Comparison of ENCODE assay signal across 10 mouse cellular contexts in the genomic region with DNA sequence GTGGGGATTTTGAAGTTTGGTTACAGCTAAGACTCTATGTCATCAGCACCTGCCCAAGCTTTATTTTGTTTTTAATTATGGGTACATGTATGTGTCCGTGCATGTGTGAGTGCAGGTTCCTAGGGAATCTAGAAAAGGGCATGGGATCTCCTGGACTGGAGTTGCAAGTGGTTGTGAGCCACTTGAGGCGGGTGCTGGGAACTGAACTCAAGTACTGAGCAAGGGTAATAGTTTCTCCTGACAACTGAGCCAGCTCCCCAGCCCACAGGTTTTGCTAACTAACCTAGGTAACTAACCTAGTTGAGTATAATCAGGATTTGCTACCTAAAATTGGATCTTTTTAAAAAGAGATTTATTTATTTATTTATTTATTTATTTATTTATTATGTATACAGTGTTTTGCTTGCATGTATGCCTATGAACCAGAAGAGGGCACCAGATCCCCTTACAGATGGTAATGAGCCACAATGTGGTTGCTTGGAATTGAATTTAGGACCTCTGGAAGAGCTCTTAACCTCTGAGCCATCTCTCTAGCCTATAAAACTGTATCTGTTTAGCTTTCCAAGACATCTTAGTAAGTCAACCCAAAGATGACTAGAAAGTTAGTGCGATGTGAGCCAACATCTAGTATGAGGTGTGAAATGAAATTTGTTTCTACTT. TPM values are rescaled to one million over a fixed set of nuclear protein-coding genes. Genes with fewer than 3 reads are reported as not detected.
DNase-seq lines count a peak whose midpoint lies in the region; ATAC-seq and TF ChIP-seq lines count a peak whose summit lies in the region.
"Had no signal": no experiment of that assay in that cellular context is flagged by ENCODE, and none has a peak within 500 bp of the region (broad histone marks: within the 10 kb centered on the region; RNA-seq: fewer than 3 reads in every experiment).

No protein-coding gene starts in this region.

- H3K27me3 ChIP-seq in kidney, adult 2 months (replicated peaks; ENCODE audit: control insufficient read depth, insufficient read depth, low read length) = peaks cover 5% of the 10 kb centered on the region; the same call in 1 of the 2 replicates
- no peaks in the 10 kb centered on the region; the same call in 1 of the 2 replicates for H3K27me3 ChIP-seq in E14TG2a.4 (ENCODE audit: insufficient read depth, low read length)
- no peaks in the 10 kb centered on the region for H3K27me3 ChIP-seq in midbrain, embryonic 13.5 days
- H3K27me3 ChIP-seq: embryonic facial prominence, embryonic 12.5 days had no signal

- peaks cover 6% of the 10 kb centered on the region; the same call in 1 of the 2 replicates for H3K4me1 ChIP-seq in kidney, adult 2 months (ENCODE audit: control insufficient read depth, insufficient read depth, low read length)
- H3K4me1 ChIP-seq in E14TG2a.4 (replicated peaks; ENCODE audit: low read depth, low read length) = peaks cover 35% of the 10 kb centered on the region
- no peaks in the 10 kb centered on the region for H3K4me1 ChIP-seq in midbrain, embryonic 13.5 days (replicated peaks)
- H3K4me1 ChIP-seq: embryonic facial prominence, embryonic 12.5 days had no signal

- no peak overlapping the region for H3K9ac ChIP-seq in midbrain, embryonic 13.5 days (replicated peaks)
- H3K9ac ChIP-seq: embryonic facial prominence, embryonic 12.5 days; liver, embryonic 13.5 days had no signal

- no peak overlapping the region for H3K27ac ChIP-seq in kidney, adult 2 months (ENCODE audit: insufficient read depth, low read depth, low read length)
- no peak overlapping the region for H3K27ac ChIP-seq in midbrain, embryonic 13.5 days
- H3K27ac ChIP-seq: embryonic facial prominence, embryonic 12.5 days; liver, embryonic 13.5 days had no signal

- peak; percentile 84 for ATAC-seq in common myeloid progenitor, adult 5-6 weeks (replicated peaks; ENCODE audit: low read depth, poor library complexity, severe bottlenecking)
- peak; percentile 44 for ATAC-seq in midbrain, embryonic 13.5 days
- no peak for ATAC-seq in erythroid progenitor cell, adult 5-6 weeks (replicated peaks; ENCODE audit: low FRiP score, poor library complexity, severe bottlenecking)

- 73% methylated on average over 3 of the region's 3 CpGs for WGBS in kidney, adult 2 months
- WGBS in midbrain, embryonic 13.5 days = 71% methylated on average over 3 of the region's 3 CpGs

- H3K4me3 ChIP-seq in kidney, adult 2 months (ENCODE audit: insufficient read depth, low read depth, low read length) = no peak overlapping the region
- H3K4me3 ChIP-seq in E14TG2a.4 (replicated peaks; ENCODE audit: low read length) = peak overlapping the region; percentile 20; the same call in 1 of the 2 replicates
- H3K4me3 ChIP-seq in midbrain, embryonic 13.5 days (replicated peaks) = no peak overlapping the region
- H3K4me3 ChIP-seq: embryonic facial prominence, embryonic 12.5 days; liver, embryonic 13.5 days had no signal

- 0 out of 2 replicates have a peak, but pooled peaks have one; percentile 2 for TF ChIP-seq CTCF in kidney, adult 2 months (conservative IDR thresholded peaks at IDR 0.05; ENCODE audit: insufficient read depth, insufficient read length, low read depth, low read length)
- TF ChIP-seq CTCF in E14TG2a.4 (conservative IDR thresholded peaks at IDR 0.05; ENCODE audit: low read length) = peak; percentile 51

- no peak overlapping the region for H3K4me2 ChIP-seq in midbrain, embryonic 13.5 days (replicated peaks)
- H3K4me2 ChIP-seq: embryonic facial prominence, embryonic 12.5 days; liver, embryonic 13.5 days had no signal

- no peaks in the 10 kb centered on the region for H3K9me3 ChIP-seq in E14TG2a.4 (ENCODE audit: low read length)
- no peaks in the 10 kb centered on the region for H3K9me3 ChIP-seq in midbrain, embryonic 13.5 days
- H3K9me3 ChIP-seq: embryonic facial prominence, embryonic 12.5 days; liver, embryonic 13.5 days had no signal

- no peaks in the 10 kb centered on the region for H3K36me3 ChIP-seq in kidney, adult 2 months (ENCODE audit: control insufficient read depth, insufficient read depth, low read length)
- H3K36me3 ChIP-seq in E14TG2a.4 (ENCODE audit: insufficient read depth, low read length) = no peaks in the 10 kb centered on the region
- H3K36me3 ChIP-seq in midbrain, embryonic 13.5 days = no peaks in the 10 kb centered on the region
- H3K36me3 ChIP-seq: embryonic facial prominence, embryonic 12.5 days; liver, embryonic 13.5 days had no signal

- peak; percentile 34 for DNase-seq in kidney, adult 2 months
- no peak for DNase-seq in kidney, adult 18-20 months
- no peak for DNase-seq in adrenal gland, adult 8-10 months
- DNase-seq in frontal cortex, postnatal 36 days (ENCODE audit: low spot score in 2 of 2) = no peak

- no peak for TF ChIP-seq POLR2A in kidney, adult 2 months (IDR thresholded peaks at IDR 0.05; ENCODE audit: low read depth, low read length)

RNA-seq across cellular contexts. Expression of a gene that starts 13.4 kb away (rescaled TPM):
- 58.4 and 60.7 TPM in 2 replicates for polyA plus RNA-seq in kidney, adult 2 months (2012; rRNA removed)
- total RNA-seq in common myeloid progenitor, adult 5-6 weeks (2017) = 85.7 and 91.9 TPM in 2 replicates
- polyA plus RNA-seq in midbrain, embryonic 13.5 days (2015; fragmentation: Nextera tagmentation; extraction: Ambion mirVana) = 77.7 and 85.2 TPM in 2 replicates
- 18.4 and 21.4 TPM in 2 replicates for total RNA-seq in erythroid progenitor cell, adult 5-6 weeks (2015; ENCODE audit: low replicate concordance)
- 30.7 and 35.3 TPM in 2 replicates for total RNA-seq in erythroid progenitor cell, adult 5-6 weeks (2017; ENCODE audit: low replicate concordance)
- total RNA-seq in adrenal gland, adult 8-10 months (2022) = 100 to 1,000 TPM; 121 to 154 (median 133) TPM

RNA-seq across cellular contexts. Expression of a gene that starts 31.2 kb away (rescaled TPM):
- 5.3 and 6.7 TPM in 2 replicates for polyA plus RNA-seq in kidney, adult 2 months (2012; rRNA removed)
- total RNA-seq in common myeloid progenitor, adult 5-6 weeks (2017) = 14.0 and 22.7 TPM in 2 replicates
- polyA plus RNA-seq in midbrain, embryonic 13.5 days (2015; fragmentation: Nextera tagmentation; extraction: Ambion mirVana) = 12.0 and 12.1 TPM in 2 replicates
- total RNA-seq in erythroid progenitor cell, adult 5-6 weeks (2015; ENCODE audit: low replicate concordance) = 28.1 and 57.8 TPM in 2 replicates
- total RNA-seq in erythroid progenitor cell, adult 5-6 weeks (2017; ENCODE audit: low replicate concordance) = 19.1 and 28.9 TPM in 2 replicates
- total RNA-seq in adrenal gland, adult 8-10 months (2022) = 10 to 100 TPM; 33.4 to 37.1 (median 36.0) TPM
